Mouse (Mus musculus): ENCODE data around the gene Tmem9.

DNA sequence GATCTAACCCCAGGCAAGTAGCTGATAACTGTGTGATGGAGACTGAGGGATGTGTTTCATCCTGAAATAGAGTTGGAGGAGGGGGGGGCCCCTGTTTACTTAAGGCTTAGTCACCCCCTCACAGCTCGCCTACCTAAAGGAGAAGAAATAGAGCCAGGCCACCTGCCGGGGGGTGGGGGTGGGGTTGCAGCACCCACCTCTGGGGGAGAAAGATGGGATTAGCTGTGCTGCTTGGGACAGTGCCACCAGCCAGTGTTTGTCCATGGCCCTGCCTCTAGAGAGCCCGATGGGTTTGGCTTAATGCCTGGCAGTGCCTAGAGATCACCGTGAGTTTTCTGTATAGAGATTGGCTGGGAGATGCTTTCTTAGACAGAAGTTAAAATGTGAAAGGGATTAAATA lies 32.9 kb downstream of the Tmem9 start:
- TF ChIP-seq CTCF (IDR thresholded peaks at IDR 0.05; ENCODE audit: extremely low read depth, insufficient read depth, insufficient read length, insufficient replicate concordance), result no peak
- TF ChIP-seq POLR2A (IDR thresholded peaks at IDR 0.05; ENCODE audit: low read depth, low read length), result no peak
